Mouse (Mus musculus): Measurements from ENCODE around the gene Rpusd4. TPM values are rescaled to one million over a fixed set of nuclear protein-coding genes. Genes with fewer than 3 reads are reported as not detected.
A peak's percentile ranks its signal among the peaks of the same experiment; 100 is the strongest.

Rpusd4 gene
- total and polyA plus RNA-seq, 2 experiments from 2014 or later, result 6.9 to 10.6 TPM

DNA sequence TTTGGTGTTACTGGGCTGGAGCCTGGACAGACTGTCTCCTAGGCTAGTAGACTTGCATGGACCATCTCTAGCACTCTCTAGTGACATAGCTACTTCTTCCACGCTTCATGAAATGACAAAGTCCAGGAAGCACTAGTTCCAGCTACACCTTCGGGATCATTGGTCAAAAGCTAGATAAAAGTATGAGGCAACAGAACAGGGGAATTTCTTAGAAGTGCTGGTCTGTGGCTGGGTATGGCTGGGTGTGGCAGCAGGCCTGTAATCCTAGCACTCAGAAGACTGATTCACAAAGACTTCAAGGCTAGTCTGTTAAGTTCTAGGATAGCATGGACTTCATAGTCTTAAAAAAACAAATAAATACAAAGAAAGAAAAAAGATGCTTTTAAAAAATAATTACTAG, 4.2 kb upstream of the Rpusd4 start:
- Histone ChIP-seq H3K4me2 (ENCODE audit: low read depth, low read length, poor library complexity, severe bottlenecking) (no peak overlapping the region), H3K27ac (ENCODE audit: low read depth, low read length) (no peak overlapping the region), H3K27me3 (ENCODE audit: insufficient read depth, low read length) (no peaks in the 10 kb centered on the region), H3K9ac (replicated peaks; ENCODE audit: low read length, poor library complexity, severe bottlenecking) (no peak overlapping the region), H3K36me3 (ENCODE audit: insufficient read depth, low read length) (no peaks in the 10 kb centered on the region), H3K4me1 (ENCODE audit: insufficient read depth, low read length) (peaks cover 9% of the 10 kb centered on the region; the same call in 1 of the 2 replicates), H3K4me3 (ENCODE audit: low read depth, low read length) (no peak overlapping the region), H3K9me3 (ENCODE audit: low read length) (no peaks in the 10 kb centered on the region)
- no peak for TF ChIP-seq CTCF (IDR thresholded peaks at IDR 0.05)
- 99% methylated on average over 2 of the region's 2 CpGs for WGBS
- DNase-seq (ENCODE audit: low spot score) (no peak), ATAC-seq (ENCODE audit: low FRiP score) (no peak)

DNA sequence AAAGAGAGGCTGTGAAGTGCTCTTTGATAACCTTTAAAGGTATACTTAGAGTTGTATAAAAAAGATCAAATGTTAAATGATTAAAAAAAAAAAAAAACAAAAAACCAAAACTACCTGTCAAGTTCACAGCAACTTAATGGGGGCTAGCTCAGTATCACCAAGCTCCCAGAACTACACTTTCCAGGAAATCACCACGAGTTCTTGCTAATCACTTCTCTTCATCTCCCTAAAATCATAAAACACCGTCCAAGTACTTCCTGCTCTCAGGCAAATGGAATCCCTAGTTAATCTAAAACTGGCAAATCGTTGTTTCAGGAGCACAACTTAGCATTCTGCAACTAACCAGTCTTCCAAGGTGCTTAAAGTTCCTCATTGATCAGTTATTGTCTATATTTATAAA, 3.2 kb upstream of the Rpusd4 start:
- Histone ChIP-seq H3K9ac (replicated peaks; ENCODE audit: low read length, poor library complexity, severe bottlenecking) (no peak overlapping the region), H3K9me3 (ENCODE audit: low read length) (no peaks in the 10 kb centered on the region), H3K4me1 (ENCODE audit: insufficient read depth, low read length) (peaks cover 12% of the 10 kb centered on the region; the same call in 1 of the 2 replicates), H3K4me3 (ENCODE audit: low read depth, low read length) (no peak overlapping the region), H3K27ac (ENCODE audit: low read depth, low read length) (no peak overlapping the region), H3K27me3 (ENCODE audit: insufficient read depth, low read length) (no peaks in the 10 kb centered on the region), H3K36me3 (ENCODE audit: insufficient read depth, low read length) (no peaks in the 10 kb centered on the region), H3K4me2 (ENCODE audit: low read depth, low read length, poor library complexity, severe bottlenecking) (no peak overlapping the region)
- ATAC-seq (ENCODE audit: low FRiP score) (no peak), DNase-seq (ENCODE audit: low spot score) (no peak)
- TF ChIP-seq CTCF (IDR thresholded peaks at IDR 0.05), result no peak
- 88% methylated on average over 3 of the region's 3 CpGs for WGBS

DNA sequence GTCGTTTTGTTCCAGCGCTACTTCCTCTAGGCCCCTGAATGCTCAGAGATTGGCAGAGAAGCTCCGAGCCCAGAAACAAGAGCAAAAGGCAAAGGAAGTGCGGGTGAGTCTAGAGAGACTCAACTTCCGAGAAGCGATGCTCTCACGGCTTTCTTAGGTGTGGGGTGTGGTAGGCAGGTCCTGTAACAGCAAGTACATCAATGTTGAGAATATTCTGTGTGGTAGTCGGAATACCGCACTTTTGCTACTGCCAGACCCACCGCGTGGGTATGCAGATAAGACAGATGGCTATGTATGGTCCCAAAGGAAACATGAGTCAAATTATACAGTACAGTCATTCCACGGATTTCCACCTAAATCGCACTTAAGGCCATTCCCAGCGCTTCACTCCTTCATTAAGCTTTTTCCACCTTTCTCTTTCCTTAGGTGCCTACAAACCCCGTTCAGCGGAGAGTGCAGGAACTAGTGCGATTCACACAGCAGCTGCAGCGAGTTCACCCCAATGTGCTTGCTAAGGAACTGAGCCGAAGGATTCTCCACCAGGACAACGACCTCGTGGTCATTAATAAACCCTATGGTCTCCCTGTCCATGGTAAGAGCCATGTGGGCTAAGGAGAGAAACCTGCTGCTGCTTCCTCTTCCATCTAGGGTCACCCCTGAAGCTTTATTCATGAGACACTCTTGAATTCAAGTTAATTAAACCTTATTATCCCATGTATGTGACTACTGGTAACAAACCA, 481 bp downstream of the Rpusd4 start:
- H3K9ac ChIP-seq (replicated peaks; ENCODE audit: low read length, poor library complexity, severe bottlenecking), result peak overlapping the region; percentile 75
- no peaks in the 10 kb centered on the region for H3K9me3 ChIP-seq (ENCODE audit: low read length)
- no peaks in the 10 kb centered on the region for H3K27me3 ChIP-seq (ENCODE audit: insufficient read depth, low read length)
- DNase-seq (ENCODE audit: low spot score) (no peak), ATAC-seq (ENCODE audit: low FRiP score) (peak; percentile 60)
- 2% methylated on average over 21 of the region's 21 CpGs for WGBS
- TF ChIP-seq CTCF (IDR thresholded peaks at IDR 0.05), result no peak
- peaks cover 12% of the 10 kb centered on the region; the same call in 1 of the 2 replicates for H3K4me1 ChIP-seq (ENCODE audit: insufficient read depth, low read length)
- H3K4me3 ChIP-seq (ENCODE audit: low read depth, low read length), result peak overlapping the region; percentile 51
- peak overlapping the region; percentile 83 for H3K27ac ChIP-seq (ENCODE audit: low read depth, low read length)
- H3K36me3 ChIP-seq (ENCODE audit: insufficient read depth, low read length), result peaks cover 1% of the 10 kb centered on the region; the same call in 1 of the 2 replicates
- H3K4me2 ChIP-seq (ENCODE audit: low read depth, low read length, poor library complexity, severe bottlenecking), result peak overlapping the region; percentile 75

DNA sequence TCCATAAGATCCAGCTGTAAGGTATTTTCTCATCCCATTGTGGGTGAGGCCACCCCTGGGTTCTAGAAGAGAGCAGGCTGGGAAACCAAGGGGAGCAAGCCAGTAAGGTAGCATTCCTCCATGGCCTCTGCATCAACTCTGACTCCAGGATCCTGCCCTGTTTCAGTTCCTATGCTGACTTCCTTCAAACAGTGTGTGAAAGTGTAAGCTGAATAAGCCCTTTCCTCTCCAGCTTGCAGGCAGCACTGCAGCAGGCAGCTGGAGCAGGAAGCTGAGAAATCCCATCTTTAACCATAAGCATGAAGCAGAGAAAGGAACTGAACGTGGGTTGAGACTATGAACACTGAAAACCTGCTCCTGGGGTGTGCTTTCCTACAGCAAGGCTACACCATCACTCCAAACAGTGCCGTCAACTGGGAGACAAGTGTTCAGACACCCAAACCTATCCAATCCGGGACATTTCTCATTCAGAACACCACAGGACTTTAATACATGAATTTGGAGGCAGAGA, 10.2 kb downstream of the Rpusd4 start:
- Histone ChIP-seq H3K4me2 (ENCODE audit: low read depth, low read length, poor library complexity, severe bottlenecking) (no peak overlapping the region), H3K36me3 (ENCODE audit: insufficient read depth, low read length) (peaks cover 35% of the 10 kb centered on the region), H3K27me3 (ENCODE audit: insufficient read depth, low read length) (no peaks in the 10 kb centered on the region), H3K27ac (ENCODE audit: low read depth, low read length) (no peak overlapping the region), H3K9ac (replicated peaks; ENCODE audit: low read length, poor library complexity, severe bottlenecking) (no peak overlapping the region), H3K4me1 (ENCODE audit: insufficient read depth, low read length) (no peaks in the 10 kb centered on the region), H3K4me3 (ENCODE audit: low read depth, low read length) (no peak overlapping the region), H3K9me3 (ENCODE audit: low read length) (no peaks in the 10 kb centered on the region)
- WGBS, result 78% methylated on average over 3 of the region's 3 CpGs
- no peak for ATAC-seq (ENCODE audit: low FRiP score)
- no peak for TF ChIP-seq CTCF (IDR thresholded peaks at IDR 0.05)
- no peak for DNase-seq (ENCODE audit: low spot score)

GRCm38 (mm10) chr9:35278451-35278850, 10.8 kb downstream of the Rpusd4 start:
- no peak for DNase-seq (ENCODE audit: low spot score)
- Histone ChIP-seq H3K9ac (replicated peaks; ENCODE audit: low read length, poor library complexity, severe bottlenecking) (no peak overlapping the region), H3K27ac (ENCODE audit: low read depth, low read length) (no peak overlapping the region), H3K27me3 (ENCODE audit: insufficient read depth, low read length) (no peaks in the 10 kb centered on the region), H3K4me2 (ENCODE audit: low read depth, low read length, poor library complexity, severe bottlenecking) (no peak overlapping the region), H3K9me3 (ENCODE audit: low read length) (no peaks in the 10 kb centered on the region), H3K36me3 (ENCODE audit: insufficient read depth, low read length) (peaks cover 31% of the 10 kb centered on the region), H3K4me1 (ENCODE audit: insufficient read depth, low read length) (no peaks in the 10 kb centered on the region), H3K4me3 (ENCODE audit: low read depth, low read length) (no peak overlapping the region)
- TF ChIP-seq CTCF (IDR thresholded peaks at IDR 0.05), result no peak
- no peak for ATAC-seq (ENCODE audit: low FRiP score)
- 92% methylated on average over 4 of the region's 4 CpGs for WGBS
